Mouse (Mus musculus) G1E (cell line): ENCODE data around the gene Zfp992. TPM values are rescaled to one million over a fixed set of nuclear protein-coding genes. Genes with fewer than 3 reads are reported as not detected.
"Not testable (repeated sequence)": the region's sequence is repeated elsewhere in the genome, so short reads cannot be mapped to it uniquely, and the experiment has no call there.

Experiments used
- ATAC-seq: 2 replicates; pipeline ENCODE4 v1.8.0; 2016; ENCODE audit warnings: mild to moderate bottlenecking; ENCODE audit not compliant: insufficient number of reproducible peaks, poor library complexity, low FRiP score, severe bottlenecking; ENCODE audit errors: extremely low read depth
- DNase-seq: peaks from one replicate; pipeline ENCODE4 v3.0.0; 2012; ENCODE audit warnings: low spot score
- H3K27me3 ChIP-seq: 2 replicates; pipeline ENCODE4 v1.6.1; 2012; ENCODE audit warnings: mild to moderate bottlenecking, low read length, inconsistent platforms; ENCODE audit not compliant: insufficient read depth
- H3K36me3 ChIP-seq: replicated peaks from 2 replicates; pipeline ENCODE3; 2012; ENCODE audit warnings: mild to moderate bottlenecking, inconsistent platforms
- H3K4me1 ChIP-seq: 2 replicates; pipeline ENCODE4 v1.6.1; 2012; ENCODE audit warnings: low read depth, low read length, inconsistent platforms, mixed read lengths; ENCODE audit not compliant: insufficient read depth
- H3K4me3 ChIP-seq: 2 replicates; pipeline ENCODE4 v1.5.1; 2012; ENCODE audit warnings: low read depth, mild to moderate bottlenecking, inconsistent platforms, low read length, moderate library complexity, mixed read lengths
- H3K9me3 ChIP-seq: replicated peaks from 2 replicates; pipeline ENCODE4 v1.6.1; 2012; ENCODE audit warnings: inconsistent platforms
- CTCF ChIP-seq: IDR thresholded peaks from 2 replicates; pipeline ENCODE4 v1.5.1; 2012; ENCODE audit warnings: low read depth, low read length, inconsistent platforms, mixed read lengths
- GATA1 ChIP-seq: IDR thresholded peaks from 2 replicates; pipeline ENCODE4 v1.6.1; 2012; ENCODE audit warnings: borderline replicate concordance, low read length, inconsistent platforms, mixed read lengths
- GATA2 ChIP-seq: IDR thresholded peaks from 2 replicates; pipeline ENCODE4 v1.6.1; 2012; ENCODE audit warnings: low read depth, low read length, inconsistent platforms, borderline replicate concordance
- POLR2AphosphoS5 ChIP-seq: IDR thresholded peaks from 2 replicates; pipeline ENCODE4 v1.6.1; 2012; ENCODE audit warnings: low read depth, low read length, inconsistent platforms; ENCODE audit not compliant: insufficient replicate concordance
- TAL1 ChIP-seq: conservative IDR thresholded peaks from 2 replicates; pipeline ENCODE4 v1.6.1; 2012; ENCODE audit warnings: low read depth, low read length, inconsistent platforms, mixed read lengths
- polyA plus RNA-seq: library from polyadenylated mRNA; stranded (reverse); fragments of >175 nt; gene quantifications from 2 replicates; pipeline ENCODE4 v1.2.3, GENCODE M21; 2012
- total RNA-seq, 2 experiments: library from RNA; stranded (forward) in 1 of 2; stranded (reverse) in 1 of 2; fragments of 200-1000 nt in 1 of 2; fragments of >200 nt in 1 of 2; fragmentation: Nextera tagmentation in 1 of 2; gene quantifications; 2 replicates each; pipeline ENCODE4 v1.2.3; 2014 to 2017

Zfp992 gene
- total and polyA plus RNA-seq, 3 experiments, result 0.53 to 11.9 (median 5.3) TPM

DNA sequence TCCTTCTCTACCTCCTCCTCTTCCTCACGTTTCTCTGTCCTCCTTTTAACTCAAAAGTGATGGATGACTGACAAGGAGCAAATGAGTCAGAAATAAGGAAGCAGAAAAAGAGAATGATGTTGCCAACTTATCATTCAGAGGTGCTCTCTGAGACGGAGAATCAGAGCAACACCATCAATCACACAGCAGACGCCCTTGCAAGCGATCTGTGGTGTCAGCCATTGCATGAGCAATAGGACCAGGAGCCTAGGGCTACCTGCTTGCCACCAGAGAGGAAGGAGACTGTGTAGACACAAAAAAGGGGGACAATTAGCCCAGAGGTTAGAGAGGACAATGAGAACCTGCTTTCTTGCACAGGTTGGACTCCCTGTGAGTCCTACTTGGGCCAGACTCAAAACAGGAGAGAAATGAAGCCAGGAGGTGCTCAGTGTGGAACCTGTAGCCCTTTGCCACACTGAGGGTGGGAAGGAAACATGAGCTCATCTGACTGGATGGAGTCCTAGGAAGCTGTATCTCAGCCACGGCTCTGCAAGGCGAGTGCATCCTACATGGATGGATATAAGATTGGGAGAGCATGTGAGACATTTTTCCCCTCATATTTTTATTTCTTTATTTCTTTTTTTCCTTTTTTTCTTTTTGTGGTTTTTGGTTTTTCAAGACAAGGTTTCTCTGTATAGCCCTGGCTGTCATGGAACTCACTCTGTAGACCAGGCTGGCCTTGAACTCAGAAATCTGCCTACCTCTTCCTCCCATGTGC, 36.5 kb downstream of the Zfp992 start:
- H3K36me3 ChIP-seq, DNase-seq, ATAC-seq, H3K4me1 ChIP-seq, H3K27me3 ChIP-seq, H3K4me3 ChIP-seq: not testable (repeated sequence)
- H3K9me3 ChIP-seq, result peaks cover 35% of the 10 kb centered on the region

DNA sequence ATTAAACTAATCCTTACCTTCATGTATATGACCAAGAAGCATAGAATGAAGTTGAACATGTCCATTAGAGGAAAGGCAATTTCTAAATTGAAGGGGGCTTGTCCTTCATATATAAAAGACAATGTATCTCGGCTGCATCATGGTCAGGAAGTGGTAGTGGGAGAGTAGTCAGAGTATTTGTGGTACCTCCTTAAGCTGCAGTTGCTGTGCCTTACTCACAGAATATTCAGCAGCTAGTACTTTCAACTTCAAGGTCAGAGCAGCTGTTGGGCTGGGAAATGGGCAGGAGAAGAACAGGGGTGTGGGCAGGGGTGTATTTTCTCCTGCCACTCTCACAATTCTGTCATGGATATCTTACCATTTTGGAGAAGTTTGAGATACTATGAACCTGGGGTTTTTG, 37.9 kb downstream of the Zfp992 start:
- H3K4me1 ChIP-seq, H3K4me3 ChIP-seq, H3K27me3 ChIP-seq, DNase-seq, ATAC-seq, H3K36me3 ChIP-seq: not testable (repeated sequence)
- peaks cover 28% of the 10 kb centered on the region for H3K9me3 ChIP-seq

DNA sequence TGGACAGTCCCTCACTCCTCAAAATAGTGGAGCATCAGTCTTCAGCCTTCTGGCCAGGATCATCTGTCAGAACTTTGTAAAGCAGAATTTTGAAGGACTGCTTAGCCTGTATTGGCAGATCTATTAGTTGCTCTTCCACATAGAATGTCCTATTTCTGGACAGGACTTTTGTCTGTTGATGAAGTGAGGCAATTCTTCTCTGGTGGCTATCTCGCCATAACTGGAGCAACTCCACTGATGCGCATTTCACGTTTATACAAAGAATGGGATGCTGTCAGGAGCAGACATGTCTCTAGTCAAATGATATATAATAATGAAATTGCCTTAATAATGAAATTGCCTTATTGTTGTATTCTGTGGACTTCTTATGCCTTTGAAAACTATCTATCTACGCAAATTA, 40.4 kb downstream of the Zfp992 start:
- H3K27me3 ChIP-seq, H3K4me3 ChIP-seq, DNase-seq, H3K36me3 ChIP-seq, H3K4me1 ChIP-seq, ATAC-seq: not testable (repeated sequence)
- peaks cover 29% of the 10 kb centered on the region for H3K9me3 ChIP-seq

DNA sequence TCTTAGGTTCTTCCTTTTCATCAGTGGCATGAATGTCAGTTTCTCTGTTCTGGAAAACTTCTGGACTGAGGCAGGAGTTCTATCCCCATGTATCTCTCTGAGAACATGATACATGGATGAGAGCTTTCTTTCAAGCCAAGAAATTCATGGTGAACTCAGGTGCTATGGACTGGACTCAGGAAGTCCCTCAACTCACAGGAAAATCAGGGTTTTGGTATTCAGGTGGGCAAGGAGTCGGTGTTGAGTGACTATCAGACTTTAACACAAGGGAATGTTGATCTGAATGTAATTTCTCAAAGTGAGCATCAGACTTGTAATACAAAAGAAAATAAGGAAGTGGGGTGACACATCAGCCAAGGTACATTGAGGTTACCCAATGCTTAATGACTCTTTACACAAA, 43.2 kb downstream of the Zfp992 start:
- peaks cover 19% of the 10 kb centered on the region for H3K9me3 ChIP-seq
- H3K36me3 ChIP-seq, ATAC-seq, H3K4me3 ChIP-seq, DNase-seq, H3K27me3 ChIP-seq, H3K4me1 ChIP-seq: not testable (repeated sequence)

DNA sequence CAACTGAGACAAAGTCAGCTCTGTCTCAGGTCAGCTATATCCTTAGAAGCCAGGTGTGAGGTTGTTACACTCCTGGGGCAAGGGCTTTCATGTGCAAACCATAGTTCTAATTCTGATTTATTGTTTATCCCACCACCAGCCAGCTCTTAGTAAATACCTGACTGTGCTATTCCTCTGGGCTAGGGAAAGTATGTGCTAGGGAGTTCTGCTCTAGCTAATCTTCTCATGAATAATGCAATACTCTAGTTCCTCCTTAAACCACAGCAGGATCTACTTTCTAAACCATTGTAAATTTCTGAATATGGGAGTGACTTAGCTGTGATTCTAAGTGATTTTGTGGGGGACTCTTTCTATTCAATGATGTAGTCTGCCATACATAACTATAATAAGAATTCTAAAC, 43.6 kb downstream of the Zfp992 start:
- Histone ChIP-seq H3K27me3 (no peaks in the 10 kb centered on the region), H3K4me1 (no peaks in the 10 kb centered on the region), H3K9me3 (peaks cover 20% of the 10 kb centered on the region), H3K36me3 (no peaks in the 10 kb centered on the region), H3K4me3 (no peak overlapping the region)
- ATAC-seq (no peak), DNase-seq (no peak)
- TF ChIP-seq GATA1, result no peak
- no peak for TF ChIP-seq TAL1

DNA sequence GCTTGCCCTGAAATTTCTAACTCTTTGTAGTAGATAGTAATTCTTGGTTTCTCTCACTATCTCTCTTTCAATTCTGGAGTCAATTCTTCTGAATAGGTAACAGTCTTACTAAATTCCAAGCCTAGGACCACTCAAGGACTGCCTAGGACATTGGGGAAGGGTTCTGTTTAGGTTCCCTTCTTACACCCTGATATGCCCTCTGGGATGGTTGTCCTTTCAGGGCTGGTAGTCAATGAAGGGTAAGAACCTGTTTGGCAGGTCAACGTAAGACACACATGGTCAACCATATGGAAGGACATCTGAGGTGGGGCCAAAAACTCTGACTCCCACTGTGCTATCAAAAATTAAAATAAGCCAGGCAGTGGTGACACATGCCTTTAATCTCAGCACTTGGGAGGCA, 44.0 kb downstream of the Zfp992 start:
- peaks cover 23% of the 10 kb centered on the region for H3K9me3 ChIP-seq
- DNase-seq (no peak), ATAC-seq (no peak)
- TF ChIP-seq POLR2AphosphoS5, result no peak
- TF ChIP-seq GATA2, result no peak
- TF ChIP-seq CTCF, result no peak
- no peak for TF ChIP-seq GATA1
- TF ChIP-seq TAL1, result no peak
- no peak overlapping the region for H3K4me3 ChIP-seq
- no peaks in the 10 kb centered on the region for H3K36me3 ChIP-seq
- H3K27me3 ChIP-seq, result no peaks in the 10 kb centered on the region
- no peaks in the 10 kb centered on the region for H3K4me1 ChIP-seq

DNA sequence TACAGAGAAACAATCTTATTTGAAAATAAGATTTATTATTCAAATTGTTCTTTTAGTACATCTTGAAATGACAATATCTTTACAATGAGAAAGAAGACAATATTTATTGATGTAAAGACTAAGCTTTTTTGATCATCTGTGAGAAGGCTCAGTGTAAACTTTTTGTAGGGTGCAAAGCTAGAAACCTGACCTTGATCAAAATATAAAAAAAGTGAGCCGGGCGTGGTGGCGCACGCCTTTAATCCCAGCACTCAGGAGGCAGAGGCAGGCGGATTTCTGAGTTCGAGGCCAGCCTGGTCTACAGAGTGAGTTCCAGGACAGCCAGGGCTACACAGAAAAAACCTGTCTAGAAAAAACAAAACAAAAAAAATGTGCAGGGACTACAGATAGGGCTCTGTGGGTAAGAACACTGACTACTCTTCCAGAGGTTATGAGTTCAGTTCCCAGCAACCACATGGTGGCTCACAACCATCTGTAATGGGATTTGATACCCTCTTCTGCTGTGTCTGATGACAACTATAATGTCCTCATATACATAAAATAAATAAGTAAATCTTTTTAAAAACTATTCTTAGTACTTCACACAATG, 44.6 kb downstream of the Zfp992 start:
- not testable (repeated sequence) for H3K27me3 ChIP-seq, ATAC-seq, DNase-seq, H3K4me1 ChIP-seq, H3K4me3 ChIP-seq, H3K36me3 ChIP-seq
- H3K9me3 ChIP-seq, result peaks cover 24% of the 10 kb centered on the region

DNA sequence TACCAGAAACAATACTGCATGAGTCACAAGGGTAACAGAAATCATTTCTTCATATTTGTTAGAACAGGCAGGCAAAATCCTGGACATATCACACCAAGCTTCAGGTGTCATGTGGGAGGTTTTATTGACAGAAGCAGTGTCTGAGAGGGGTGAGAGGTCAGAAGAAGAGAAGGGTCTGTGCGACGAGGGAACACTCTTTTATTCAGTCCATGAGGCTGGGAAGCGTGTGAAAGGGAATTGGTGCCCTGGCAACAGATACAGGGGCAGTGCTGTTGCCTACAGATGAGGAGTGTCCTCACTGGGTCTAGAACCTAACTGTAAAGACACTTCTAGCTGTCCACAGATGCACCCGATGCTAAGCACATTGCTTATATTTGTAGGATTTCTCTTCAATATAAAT, 46.2 kb downstream of the Zfp992 start:
- Histone ChIP-seq H3K27me3 (no peaks in the 10 kb centered on the region), H3K9me3 (peaks cover 22% of the 10 kb centered on the region), H3K4me3 (no peak overlapping the region), H3K36me3 (no peaks in the 10 kb centered on the region), H3K4me1 (no peaks in the 10 kb centered on the region)
- TF ChIP-seq GATA1, result no peak
- TF ChIP-seq POLR2AphosphoS5, result no peak
- TF ChIP-seq TAL1, result no peak
- no peak for TF ChIP-seq GATA2
- no peak for TF ChIP-seq CTCF
- no peak for DNase-seq
- ATAC-seq, result no peak

DNA sequence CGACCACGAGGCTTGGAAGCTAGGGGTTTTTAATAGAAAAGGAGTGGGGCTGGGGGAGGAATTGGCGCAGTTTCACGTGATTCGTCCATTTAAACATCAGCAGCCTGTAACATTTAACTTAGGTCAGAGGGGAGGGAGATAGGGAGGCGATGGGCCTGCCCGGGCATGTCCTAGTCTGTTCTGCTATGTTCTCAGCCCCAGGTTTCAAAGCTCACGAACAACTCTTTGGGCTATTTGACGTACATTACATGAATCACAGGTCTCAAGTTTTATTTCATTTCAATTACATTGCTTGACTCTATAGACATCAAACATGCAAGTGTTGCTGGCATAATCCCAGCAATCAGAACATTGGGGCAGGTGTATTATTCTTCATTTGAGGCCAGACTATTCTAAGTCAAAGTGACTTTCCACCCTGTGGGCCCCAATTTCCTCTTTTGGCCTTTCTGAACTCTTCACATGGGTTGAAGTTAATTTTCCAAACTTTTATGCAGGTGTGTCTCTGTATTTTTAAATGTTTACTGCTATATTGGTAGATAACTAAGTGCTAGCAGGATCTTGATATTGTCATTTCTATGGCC, 49.0 kb downstream of the Zfp992 start:
- not testable (repeated sequence) for H3K4me1 ChIP-seq, H3K36me3 ChIP-seq, ATAC-seq, H3K4me3 ChIP-seq, DNase-seq, H3K27me3 ChIP-seq
- H3K9me3 ChIP-seq, result peaks cover 18% of the 10 kb centered on the region

DNA sequence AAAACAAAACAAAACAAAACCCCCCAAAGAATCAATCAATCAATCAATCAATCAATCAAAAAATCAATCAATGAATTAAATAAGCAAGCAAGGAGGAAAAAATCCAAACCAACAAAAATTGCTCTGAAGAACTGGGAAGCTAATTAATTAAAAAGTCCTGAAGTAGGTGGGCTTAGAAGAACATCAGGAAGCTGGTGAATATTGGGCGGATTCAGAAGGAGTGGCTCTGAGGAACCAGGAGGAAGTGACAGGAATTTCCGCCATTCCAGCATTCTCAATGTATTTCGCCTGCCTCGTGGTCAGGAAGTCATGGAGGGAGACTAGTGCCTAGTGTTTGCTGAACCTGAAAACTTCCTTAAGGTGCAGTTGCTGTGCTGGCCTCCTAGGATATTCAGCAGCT, 52.9 kb downstream of the Zfp992 start, which contains the start of gene Zfp981:
Zfp981 (plus strand) TSS at position 301 of the 400 bp plus-strand sequence.
- H3K36me3 ChIP-seq, H3K4me1 ChIP-seq, H3K4me3 ChIP-seq, ATAC-seq, H3K27me3 ChIP-seq, DNase-seq: not testable (repeated sequence)
- H3K9me3 ChIP-seq, result peaks cover 11% of the 10 kb centered on the region
